ENCODE assay signal across 8 mouse cellular contexts in the genomic region with DNA sequence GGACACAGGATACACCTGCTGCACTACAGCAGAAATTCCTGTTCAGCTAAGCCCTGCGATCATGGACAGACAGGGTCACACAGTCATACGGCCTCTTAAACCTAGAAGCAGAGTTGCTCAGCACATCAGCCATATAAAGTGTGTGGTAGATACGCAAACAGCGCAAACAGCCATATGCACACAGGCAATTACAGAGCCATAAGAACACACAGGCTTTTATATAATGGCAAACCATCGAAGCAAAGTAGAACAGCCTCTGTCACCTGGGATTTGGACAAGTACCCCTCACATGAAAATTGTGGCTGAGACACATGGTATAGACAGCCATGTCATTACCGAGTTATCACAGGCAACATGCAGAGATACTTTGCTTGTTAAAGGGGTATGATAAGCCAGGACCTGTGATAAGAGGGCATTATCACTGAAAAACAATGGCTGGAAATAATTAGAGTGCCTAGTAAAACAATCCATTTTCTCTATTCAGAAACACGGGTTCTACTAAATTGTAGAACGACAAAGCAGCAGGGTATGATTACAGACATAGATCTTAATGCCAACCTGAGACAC. TPM values are rescaled to one million over a fixed set of nuclear protein-coding genes. Genes with fewer than 3 reads are reported as not detected.
DNase-seq lines count a peak whose midpoint lies in the region; ATAC-seq and TF ChIP-seq lines count a peak whose summit lies in the region.

No protein-coding gene starts in this region.

- 47% methylated on average over 8 of the region's 8 CpGs for WGBS in liver, adult 2 months
- 30% methylated on average over 8 of the region's 8 CpGs for WGBS in embryonic facial prominence, embryonic 12.5 days
- 28% methylated on average over 8 of the region's 8 CpGs for WGBS in intestine, embryonic 16.5 days
- WGBS in neural tube, embryonic 13.5 days = 31% methylated on average over 8 of the region's 8 CpGs

- no peaks in the 10 kb centered on the region for H3K9me3 ChIP-seq in embryonic facial prominence, embryonic 12.5 days
- H3K9me3 ChIP-seq in intestine, embryonic 16.5 days (ENCODE audit: control insufficient read depth, low read length) = no peaks in the 10 kb centered on the region
- no peaks in the 10 kb centered on the region for H3K9me3 ChIP-seq in neural tube, embryonic 13.5 days

- TF ChIP-seq POLR2A in liver, adult 2 months (IDR thresholded peaks at IDR 0.05; ENCODE audit: extremely low read depth, insufficient read depth, low read length) = no peak

- no peak for TF ChIP-seq CTCF in liver, adult 2 months (IDR thresholded peaks at IDR 0.05; ENCODE audit: low read depth, low read length)

- ATAC-seq in embryonic facial prominence, embryonic 12.5 days (ENCODE audit: insufficient number of reproducible peaks, insufficient read depth, low FRiP score, low TSS enrichment) = no peak
- ATAC-seq in intestine, embryonic 16.5 days = no peak
- no peak for ATAC-seq in neural tube, embryonic 13.5 days (ENCODE audit: low read depth)
- no peak for ATAC-seq in granulocyte monocyte progenitor cell, adult 5-6 weeks (replicated peaks; ENCODE audit: poor library complexity, severe bottlenecking)

- H3K4me3 ChIP-seq in liver, adult 2 months (ENCODE audit: insufficient read depth, low read depth, low read length) = peak overlapping the region; percentile 53
- peak overlapping the region; percentile 52 for H3K4me3 ChIP-seq in embryonic facial prominence, embryonic 12.5 days
- peak overlapping the region; percentile 56 for H3K4me3 ChIP-seq in intestine, embryonic 16.5 days (ENCODE audit: low read length)
- H3K4me3 ChIP-seq in neural tube, embryonic 13.5 days = peak overlapping the region; percentile 48

- H3K9ac ChIP-seq in liver, adult 2 months (ENCODE audit: low read depth, low read length) = peak overlapping the region; percentile 62
- no peak overlapping the region for H3K9ac ChIP-seq in embryonic facial prominence, embryonic 12.5 days
- peak overlapping the region; percentile 76 for H3K9ac ChIP-seq in intestine, embryonic 16.5 days (ENCODE audit: low read depth, low read length)
- peak overlapping the region; percentile 73 for H3K9ac ChIP-seq in neural tube, embryonic 13.5 days

- H3K4me1 ChIP-seq in liver, adult 2 months (ENCODE audit: control insufficient read depth, insufficient read depth, low read length) = peaks cover 16% of the 10 kb centered on the region; the same call in 1 of the 2 replicates
- H3K4me1 ChIP-seq in embryonic facial prominence, embryonic 12.5 days = peaks cover 40% of the 10 kb centered on the region
- peaks cover 52% of the 10 kb centered on the region for H3K4me1 ChIP-seq in intestine, embryonic 16.5 days (ENCODE audit: control insufficient read depth, insufficient read depth, low read length)
- H3K4me1 ChIP-seq in neural tube, embryonic 13.5 days (replicated peaks) = peaks cover 52% of the 10 kb centered on the region

- no peak for DNase-seq in liver, adult 2 months (ENCODE audit: extremely low read depth, low read depth, low spot score)
- no peak for DNase-seq in liver
- DNase-seq in T-cell, adult 2 months (ENCODE audit: low spot score) = no peak
- no peak for DNase-seq in thymus, postnatal 4 days

- H3K4me2 ChIP-seq in embryonic facial prominence, embryonic 12.5 days (replicated peaks) = peak overlapping the region; percentile 98
- peak overlapping the region; percentile 99 for H3K4me2 ChIP-seq in intestine, embryonic 16.5 days (ENCODE audit: low read depth, low read length)
- peak overlapping the region; percentile 99 for H3K4me2 ChIP-seq in neural tube, embryonic 13.5 days

- H3K36me3 ChIP-seq in liver, adult 2 months (ENCODE audit: control insufficient read depth, insufficient read depth, low read length) = no peaks in the 10 kb centered on the region
- H3K36me3 ChIP-seq in embryonic facial prominence, embryonic 12.5 days = no peaks in the 10 kb centered on the region
- no peaks in the 10 kb centered on the region for H3K36me3 ChIP-seq in intestine, embryonic 16.5 days (ENCODE audit: control insufficient read depth, insufficient read depth, low read length)
- no peaks in the 10 kb centered on the region for H3K36me3 ChIP-seq in neural tube, embryonic 13.5 days

- H3K79me2 ChIP-seq in liver, adult 2 months (ENCODE audit: control insufficient read depth, insufficient read depth, low read length) = no peaks in the 10 kb centered on the region

- H3K27ac ChIP-seq in liver, adult 2 months (replicated peaks; ENCODE audit: insufficient read depth, low read depth, low read length) = peak overlapping the region; percentile 50
- peak overlapping the region; percentile 50 for H3K27ac ChIP-seq in embryonic facial prominence, embryonic 12.5 days
- peak overlapping the region; percentile 95 for H3K27ac ChIP-seq in intestine, embryonic 16.5 days (ENCODE audit: low read length)
- H3K27ac ChIP-seq in neural tube, embryonic 13.5 days (replicated peaks) = peak overlapping the region; percentile 67

- H3K27me3 ChIP-seq in liver, adult 2 months (ENCODE audit: control insufficient read depth, insufficient read depth, low read length) = no peaks in the 10 kb centered on the region
- peaks cover 14% of the 10 kb centered on the region; the same call in 1 of the 2 replicates for H3K27me3 ChIP-seq in embryonic facial prominence, embryonic 12.5 days
- 0 out of 2 replicates have a peak, but pooled peaks cover 2% of the 10 kb centered on the region for H3K27me3 ChIP-seq in intestine, embryonic 16.5 days (replicated peaks; ENCODE audit: control insufficient read depth, insufficient read depth, low read length)
- H3K27me3 ChIP-seq in neural tube, embryonic 13.5 days = peaks cover 48% of the 10 kb centered on the region

RNA-seq across cellular contexts. Expression of a gene that starts 3.9 kb away (rescaled TPM):
- total RNA-seq in liver, adult 2 months (2014; rRNA removed) = 12.4 and 14.2 TPM in 2 replicates
- 9.6 and 12.5 TPM in 2 replicates for polyA plus RNA-seq in liver, adult 2 months (2012; rRNA removed)
- 20.6 TPM in 2 replicates for polyA plus RNA-seq in embryonic facial prominence, embryonic 12.5 days (2016; fragmentation: Nextera tagmentation; extraction: Ambion mirVana)
- 96.9 and 108 TPM in 2 replicates for polyA plus RNA-seq in intestine, embryonic 16.5 days (2015; fragmentation: Nextera tagmentation; extraction: Ambion mirVana)
- 22.8 and 25.0 TPM in 2 replicates for polyA plus RNA-seq in neural tube, embryonic 13.5 days (2015; fragmentation: Nextera tagmentation; extraction: Ambion mirVana)
- 5.2 and 6.1 TPM in 2 replicates for total RNA-seq in granulocyte monocyte progenitor cell, adult 5-6 weeks (2014; fragmentation: Nextera tagmentation)
- 5.7 and 8.2 TPM in 2 replicates for total RNA-seq in granulocyte monocyte progenitor cell, adult 5-6 weeks (2017)

RNA-seq across cellular contexts. Expression of a gene that starts 7.9 kb away (rescaled TPM):
- 29.5 and 45.6 TPM in 2 replicates for total RNA-seq in liver, adult 2 months (2014; rRNA removed)
- 12.3 and 17.9 TPM in 2 replicates for polyA plus RNA-seq in liver, adult 2 months (2012; rRNA removed)
- polyA plus RNA-seq in embryonic facial prominence, embryonic 12.5 days (2016; fragmentation: Nextera tagmentation; extraction: Ambion mirVana) = 8.0 and 9.0 TPM in 2 replicates
- 18.2 and 25.5 TPM in 2 replicates for polyA plus RNA-seq in intestine, embryonic 16.5 days (2015; fragmentation: Nextera tagmentation; extraction: Ambion mirVana)
- 7.5 and 8.4 TPM in 2 replicates for polyA plus RNA-seq in neural tube, embryonic 13.5 days (2015; fragmentation: Nextera tagmentation; extraction: Ambion mirVana)
- 3.3 and 14.2 TPM in 2 replicates for total RNA-seq in granulocyte monocyte progenitor cell, adult 5-6 weeks (2014; fragmentation: Nextera tagmentation)
- 39.6 and 46.0 TPM in 2 replicates for total RNA-seq in granulocyte monocyte progenitor cell, adult 5-6 weeks (2017)

RNA-seq across cellular contexts. Expression of a gene that starts 16.9 kb away (rescaled TPM):
- total RNA-seq in liver, adult 2 months (2014; rRNA removed) = 17.1 and 24.5 TPM in 2 replicates
- polyA plus RNA-seq in liver, adult 2 months (2012; rRNA removed) = 25.6 and 28.3 TPM in 2 replicates
- polyA plus RNA-seq in embryonic facial prominence, embryonic 12.5 days (2016; fragmentation: Nextera tagmentation; extraction: Ambion mirVana) = 104 and 115 TPM in 2 replicates
- 102 and 120 TPM in 2 replicates for polyA plus RNA-seq in intestine, embryonic 16.5 days (2015; fragmentation: Nextera tagmentation; extraction: Ambion mirVana)
- polyA plus RNA-seq in neural tube, embryonic 13.5 days (2015; fragmentation: Nextera tagmentation; extraction: Ambion mirVana) = 55.0 and 55.6 TPM in 2 replicates
- 116 and 172 TPM in 2 replicates for total RNA-seq in granulocyte monocyte progenitor cell, adult 5-6 weeks (2014; fragmentation: Nextera tagmentation)
- 91.3 and 148 TPM in 2 replicates for total RNA-seq in granulocyte monocyte progenitor cell, adult 5-6 weeks (2017)

RNA-seq across cellular contexts. Expression of a gene that starts 17.1 kb away (rescaled TPM):
- 135 and 157 TPM in 2 replicates for total RNA-seq in liver, adult 2 months (2014; rRNA removed)
- polyA plus RNA-seq in liver, adult 2 months (2012; rRNA removed) = 110 and 142 TPM in 2 replicates
- polyA plus RNA-seq in embryonic facial prominence, embryonic 12.5 days (2016; fragmentation: Nextera tagmentation; extraction: Ambion mirVana) = 1,038 and 1,130 TPM in 2 replicates
- 533 and 590 TPM in 2 replicates for polyA plus RNA-seq in intestine, embryonic 16.5 days (2015; fragmentation: Nextera tagmentation; extraction: Ambion mirVana)
- 1,236 and 1,369 TPM in 2 replicates for polyA plus RNA-seq in neural tube, embryonic 13.5 days (2015; fragmentation: Nextera tagmentation; extraction: Ambion mirVana)
- 210 and 303 TPM in 2 replicates for total RNA-seq in granulocyte monocyte progenitor cell, adult 5-6 weeks (2014; fragmentation: Nextera tagmentation)
- total RNA-seq in granulocyte monocyte progenitor cell, adult 5-6 weeks (2017) = 360 and 421 TPM in 2 replicates

RNA-seq across cellular contexts. Expression of a gene that starts 17.2 kb away (rescaled TPM):
- total RNA-seq in liver, adult 2 months (2014; rRNA removed) = not detected in 2 replicates
- polyA plus RNA-seq in liver, adult 2 months (2012; rRNA removed) = 1.0 TPM in 1 of 2 replicates, not detected in the other
- polyA plus RNA-seq in embryonic facial prominence, embryonic 12.5 days (2016; fragmentation: Nextera tagmentation; extraction: Ambion mirVana) = not detected in 2 replicates
- not detected in 2 replicates for polyA plus RNA-seq in intestine, embryonic 16.5 days (2015; fragmentation: Nextera tagmentation; extraction: Ambion mirVana)
- polyA plus RNA-seq in neural tube, embryonic 13.5 days (2015; fragmentation: Nextera tagmentation; extraction: Ambion mirVana) = not detected in 2 replicates
- total RNA-seq in granulocyte monocyte progenitor cell, adult 5-6 weeks (2014; fragmentation: Nextera tagmentation) = not detected in 2 replicates
- not detected in 2 replicates for total RNA-seq in granulocyte monocyte progenitor cell, adult 5-6 weeks (2017)
